Mouse (Mus musculus): ENCODE results near the gene Vash1.

DNA sequence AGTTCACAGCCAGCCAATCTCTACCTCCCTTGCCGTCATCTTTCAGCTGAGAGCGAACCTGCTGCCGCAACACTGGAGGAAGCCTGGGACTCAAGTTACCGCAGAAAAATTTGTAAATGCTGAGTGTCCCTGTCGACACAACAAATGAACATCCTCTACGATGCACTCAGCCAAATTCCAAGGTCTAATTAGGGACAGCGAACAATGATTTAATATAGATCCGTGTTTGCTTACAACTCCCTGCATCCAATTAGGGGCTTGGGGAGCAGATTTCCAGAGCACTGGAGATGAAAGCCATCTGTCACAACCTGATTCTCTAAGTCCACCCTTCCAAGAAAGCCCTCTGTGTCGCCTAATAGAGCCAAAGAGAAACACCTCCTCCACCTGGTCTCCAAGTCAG is 31.2 kb upstream of the Vash1 start:
- no peak for TF ChIP-seq CTCF (IDR thresholded peaks at IDR 0.05; ENCODE audit: low read depth, low read length)
- TF ChIP-seq POLR2A (IDR thresholded peaks at IDR 0.05; ENCODE audit: extremely low read depth, insufficient read depth, low read length), result no peak
